Mouse (Mus musculus) testis, adult 2 months (tissue): ENCODE results near the gene Shank3.

Source experiments
- CTCF ChIP-seq: fragments of 200-500 bp; IDR thresholded peaks from 2 replicates; pipeline ENCODE4 v1.5.1; 2012; ENCODE audit warnings: low read depth, mild to moderate bottlenecking, inconsistent platforms, low read length, moderate library complexity; ENCODE audit not compliant: control insufficient read depth, insufficient read depth, insufficient replicate concordance
- POLR2A ChIP-seq: fragments of 200-500 bp; IDR thresholded peaks from 2 replicates; pipeline ENCODE4 v1.6.1; 2012; ENCODE audit warnings: low read depth, mild to moderate bottlenecking, inconsistent platforms, low read length, moderate library complexity; ENCODE audit not compliant: control insufficient read depth

GRCm38 (mm10) chr15:89459821-89460220 is 39.6 kb upstream of the Shank3 start:
- TF ChIP-seq CTCF: no peak
- no peak for TF ChIP-seq POLR2A
